Mouse (Mus musculus): Measurements from ENCODE around the gene Itgb6. TPM values are rescaled to one million over a fixed set of nuclear protein-coding genes. Genes with fewer than 3 reads are reported as not detected.

Itgb6 gene
- not detected for polyA plus RNA-seq (2017; shearing (Covaris generic))

GRCm38 (mm10) chr2:60722514-60722913, at the start of gene Itgb6:
Gene Itgb6, minus strand, starts transcription at chr2:60722643.

GRCm38 (mm10) chr2:60552902-60553682, 169.4 kb downstream of the Itgb6 start, which contains the start of gene Pla2r1:
Gene Pla2r1, minus strand, starts transcription at chr2:60553308.

Other genes with a start within 250 kb of the Itgb6 start
- not detected for gene Pla2r1, start 169.3 kb downstream of the Itgb6 start, polyA plus RNA-seq (2017; shearing (Covaris generic))
- gene Rbms1, start 240.5 kb upstream of the Itgb6 start, polyA plus RNA-seq (2017; shearing (Covaris generic)): 20.1 TPM

Measured in activated CD4-positive, CD25-positive, alpha-beta regulatory T cell, adult 9 weeks (primary cell).